In genomic region chr11:34169464-34169894, GRCm38 (mm10) we compare ENCODE assay signal across 10 mouse cellular contexts. TPM values are rescaled to one million over a fixed set of nuclear protein-coding genes. Genes with fewer than 3 reads are reported as not detected.
DNase-seq lines count a peak whose midpoint lies in the region; ATAC-seq and TF ChIP-seq lines count a peak whose summit lies in the region.
"Had no signal": no experiment of that assay in that cellular context is flagged by ENCODE, and none has a peak within 500 bp of the region (broad histone marks: within the 10 kb centered on the region; RNA-seq: fewer than 3 reads in every experiment).

No protein-coding gene starts in this region.

- no peak for DNase-seq in hindbrain, embryonic 11.5 days (ENCODE audit: low spot score)
- DNase-seq in limb, embryonic 11.5 days (ENCODE audit: low spot score) = peak; percentile 27
- no peak for DNase-seq in stomach, postnatal 0 days (ENCODE audit: low spot score)
- no peak for DNase-seq in ovary, postnatal 14 days (ENCODE audit: low spot score)
- DNase-seq in spleen, postnatal 14 days (ENCODE audit: low spot score in 2 of 2) = no peak
- DNase-seq in cerebellum, postnatal 10 days = no peak
- DNase-seq: liver, postnatal 0 days had no signal

- TF ChIP-seq EP300 in stomach, postnatal 0 days (optimal IDR thresholded peaks at IDR 0.05) = no peak

- H3K9ac ChIP-seq in hindbrain, embryonic 12.5 days = no peak overlapping the region
- no peak overlapping the region for H3K9ac ChIP-seq in hindbrain, embryonic 11.5 days (ENCODE audit: low read depth, low read length)
- H3K9ac ChIP-seq in heart, embryonic 16.5 days (ENCODE audit: low read length) = no peak overlapping the region
- H3K9ac ChIP-seq in limb, embryonic 11.5 days (ENCODE audit: low read length) = no peak overlapping the region
- H3K9ac ChIP-seq in stomach, postnatal 0 days (ENCODE audit: low read length) = no peak overlapping the region
- H3K9ac ChIP-seq: liver, postnatal 0 days had no signal

- peaks cover 4% of the 10 kb centered on the region; the same call in 1 of the 2 replicates for H3K4me1 ChIP-seq in hindbrain, embryonic 12.5 days
- no peaks in the 10 kb centered on the region for H3K4me1 ChIP-seq in hindbrain, embryonic 11.5 days (replicated peaks; ENCODE audit: control insufficient read depth, insufficient read depth, low read length)
- peaks cover 9% of the 10 kb centered on the region for H3K4me1 ChIP-seq in heart, embryonic 16.5 days (ENCODE audit: control insufficient read depth, insufficient read depth, low read length)
- peaks cover 2% of the 10 kb centered on the region; the same call in 1 of the 2 replicates for H3K4me1 ChIP-seq in limb, embryonic 11.5 days (ENCODE audit: control insufficient read depth, insufficient read depth, low read length)
- no peaks in the 10 kb centered on the region for H3K4me1 ChIP-seq in stomach, postnatal 0 days (replicated peaks; ENCODE audit: control insufficient read depth, insufficient read depth)

- peak overlapping the region; percentile 12; the same call in 1 of the 2 replicates for H3K27ac ChIP-seq in hindbrain, embryonic 12.5 days
- no peak overlapping the region for H3K27ac ChIP-seq in hindbrain, embryonic 11.5 days (ENCODE audit: low read depth, low read length)
- H3K27ac ChIP-seq in heart, embryonic 16.5 days (ENCODE audit: low read length) = no peak overlapping the region; the same call in 1 of the 2 replicates
- no peak overlapping the region for H3K27ac ChIP-seq in limb, embryonic 11.5 days (replicated peaks; ENCODE audit: low read depth, low read length)
- H3K27ac ChIP-seq in stomach, postnatal 0 days (replicated peaks) = no peak overlapping the region

- no peak for TF ChIP-seq CTCF in stomach, postnatal 0 days (IDR thresholded peaks at IDR 0.05; ENCODE audit: low read depth)

- no peaks in the 10 kb centered on the region for H3K9me3 ChIP-seq in hindbrain, embryonic 12.5 days (replicated peaks)
- no peaks in the 10 kb centered on the region for H3K9me3 ChIP-seq in hindbrain, embryonic 11.5 days (ENCODE audit: control insufficient read depth, low read length)
- H3K9me3 ChIP-seq in heart, embryonic 16.5 days (replicated peaks; ENCODE audit: control insufficient read depth, low read length) = no peaks in the 10 kb centered on the region
- H3K9me3 ChIP-seq in limb, embryonic 11.5 days (ENCODE audit: control insufficient read depth, low read length) = no peaks in the 10 kb centered on the region
- H3K9me3 ChIP-seq in stomach, postnatal 0 days (ENCODE audit: control insufficient read depth, low read length) = no peaks in the 10 kb centered on the region

- 34% methylated on average over 5 of the region's 5 CpGs for WGBS in hindbrain, embryonic 12.5 days
- 37% methylated on average over 5 of the region's 5 CpGs for WGBS in hindbrain, embryonic 11.5 days
- 33% methylated on average over 5 of the region's 5 CpGs for WGBS in heart, embryonic 16.5 days
- WGBS in limb, embryonic 11.5 days = 42% methylated on average over 5 of the region's 5 CpGs
- 11% methylated on average over 5 of the region's 5 CpGs for WGBS in stomach, postnatal 0 days

- H3K27me3 ChIP-seq in hindbrain, embryonic 12.5 days = no peaks in the 10 kb centered on the region
- H3K27me3 ChIP-seq in hindbrain, embryonic 11.5 days (ENCODE audit: control insufficient read depth, insufficient read depth, low read length) = no peaks in the 10 kb centered on the region
- H3K27me3 ChIP-seq in heart, embryonic 16.5 days (ENCODE audit: control insufficient read depth, insufficient read depth, low read length) = no peaks in the 10 kb centered on the region
- no peaks in the 10 kb centered on the region for H3K27me3 ChIP-seq in limb, embryonic 11.5 days (ENCODE audit: control insufficient read depth, insufficient read depth, low read length)
- no peaks in the 10 kb centered on the region for H3K27me3 ChIP-seq in stomach, postnatal 0 days (ENCODE audit: control insufficient read depth, insufficient read depth, low read length)

- H3K36me3 ChIP-seq in hindbrain, embryonic 12.5 days = no peaks in the 10 kb centered on the region
- H3K36me3 ChIP-seq in hindbrain, embryonic 11.5 days (ENCODE audit: control insufficient read depth, insufficient read depth, low read length) = no peaks in the 10 kb centered on the region
- H3K36me3 ChIP-seq in heart, embryonic 16.5 days (ENCODE audit: control insufficient read depth, insufficient read depth) = no peaks in the 10 kb centered on the region
- no peaks in the 10 kb centered on the region for H3K36me3 ChIP-seq in limb, embryonic 11.5 days (ENCODE audit: control insufficient read depth, insufficient read depth, low read length)
- H3K36me3 ChIP-seq in stomach, postnatal 0 days (ENCODE audit: control insufficient read depth, insufficient read depth, low read length) = no peaks in the 10 kb centered on the region

- H3K4me2 ChIP-seq in hindbrain, embryonic 12.5 days (replicated peaks) = no peak overlapping the region
- H3K4me2 ChIP-seq in hindbrain, embryonic 11.5 days (replicated peaks; ENCODE audit: low read depth, low read length) = no peak overlapping the region
- no peak overlapping the region for H3K4me2 ChIP-seq in heart, embryonic 16.5 days (ENCODE audit: low read depth, low read length)
- H3K4me2 ChIP-seq in limb, embryonic 11.5 days (ENCODE audit: low read depth, severe bottlenecking) = no peak overlapping the region
- H3K4me2 ChIP-seq in stomach, postnatal 0 days (replicated peaks; ENCODE audit: low read depth) = no peak overlapping the region

- no peak overlapping the region for H3K4me3 ChIP-seq in hindbrain, embryonic 12.5 days
- H3K4me3 ChIP-seq in hindbrain, embryonic 11.5 days (ENCODE audit: low read depth, low read length) = no peak overlapping the region
- no peak overlapping the region for H3K4me3 ChIP-seq in heart, embryonic 16.5 days (ENCODE audit: low read length)
- no peak overlapping the region for H3K4me3 ChIP-seq in limb, embryonic 11.5 days (ENCODE audit: low read depth, low read length)
- no peak overlapping the region for H3K4me3 ChIP-seq in stomach, postnatal 0 days (ENCODE audit: low read depth, low read length)

- ATAC-seq in hindbrain, embryonic 12.5 days (ENCODE audit: low FRiP score) = no peak
- ATAC-seq in hindbrain, embryonic 11.5 days (ENCODE audit: low FRiP score) = no peak
- ATAC-seq in heart, embryonic 16.5 days (replicated peaks; ENCODE audit: extremely low read depth, insufficient read depth, low FRiP score) = 0 out of 2 replicates have a peak, but pooled peaks have one; percentile 14
- ATAC-seq in limb, embryonic 11.5 days (ENCODE audit: insufficient number of reproducible peaks, low FRiP score, low TSS enrichment, low read depth) = no peak
- peak; percentile 45; the same call in 1 of the 2 replicates for ATAC-seq in stomach, postnatal 0 days (ENCODE audit: low FRiP score, low TSS enrichment)
- ATAC-seq: liver, postnatal 0 days had no signal

RNA-seq across cellular contexts. Expression of gene Foxi1, which starts 38.4 kb away (rescaled TPM):
- polyA plus RNA-seq in hindbrain, embryonic 12.5 days (2016; fragmentation: Nextera tagmentation; extraction: Ambion mirVana) = 0.78 and 0.92 TPM in 2 replicates
- 0.38 TPM in 1 of 2 replicates, not detected in the other for polyA plus RNA-seq in hindbrain, embryonic 11.5 days (2014; fragmentation: Nextera tagmentation; extraction: Ambion mirVana)
- 0.05 and 0.06 TPM in 2 replicates for polyA plus RNA-seq in heart, embryonic 16.5 days (2015; fragmentation: Nextera tagmentation; extraction: Ambion mirVana)
- not detected in 2 replicates for polyA plus RNA-seq in limb, embryonic 11.5 days (2014; fragmentation: Nextera tagmentation; extraction: Ambion mirVana)
- not detected in 2 replicates for polyA plus RNA-seq in stomach, postnatal 0 days (2015; fragmentation: Nextera tagmentation; extraction: Ambion mirVana)
- polyA plus RNA-seq: liver, postnatal 0 days; small intestine, adult 2 months had no signal

Comparison
In these comparisons a context has a peak if more than half of its experiments do, and no peak if none do; other contexts are left out.
1. ATAC-seq: peak in heart, embryonic 16.5 days (single experiment) and stomach, postnatal 0 days (single experiment); none in hindbrain, embryonic 12.5 days (single experiment), hindbrain, embryonic 11.5 days (single experiment) and limb, embryonic 11.5 days (single experiment).